Mouse (Mus musculus) hindbrain, embryonic 12.5 days (tissue): ENCODE measurements around the gene Olfr314. TPM values are rescaled to one million over a fixed set of nuclear protein-coding genes. Genes with fewer than 3 reads are reported as not detected.
"Not testable (repeated sequence)": the region's sequence is repeated elsewhere in the genome, so short reads cannot be mapped to it uniquely, and the experiment has no call there.

Experiments
- ATAC-seq: fragments of 200-750 bp; cut with Nextera tagmentation; 2 replicates; pipeline ENCODE4 v1.8.0; 2017; ENCODE audit warnings: moderate TSS enrichment; ENCODE audit not compliant: low FRiP score
- H3K27ac ChIP-seq: fragments of 300-500 bp; sonication (generic); 2 replicates; pipeline ENCODE4 v1.5.1; 2016; ENCODE audit warnings: mild to moderate bottlenecking
- H3K27me3 ChIP-seq: fragments of 300-500 bp; sonication (generic); 2 replicates; pipeline ENCODE4 v1.6.1; 2016; ENCODE audit warnings: mild to moderate bottlenecking
- H3K36me3 ChIP-seq: fragments of 300-500 bp; sonication (generic); 2 replicates; pipeline ENCODE4 v1.6.1; 2016; ENCODE audit warnings: mild to moderate bottlenecking
- H3K4me1 ChIP-seq: fragments of 300-500 bp; sonication (generic); 2 replicates; pipeline ENCODE4 v1.6.1; 2016
- H3K4me2 ChIP-seq: fragments of 300-500 bp; sonication (generic); replicated peaks from 2 replicates; pipeline ENCODE4 v1.6.1; 2016; ENCODE audit warnings: mild to moderate bottlenecking
- H3K4me3 ChIP-seq: fragments of 300-500 bp; sonication (generic); 2 replicates; pipeline ENCODE4 v1.5.1; 2016; ENCODE audit warnings: mild to moderate bottlenecking
- H3K9ac ChIP-seq: fragments of 300-500 bp; sonication (generic); 2 replicates; pipeline ENCODE4 v1.6.1; 2016; ENCODE audit warnings: mild to moderate bottlenecking, moderate library complexity
- H3K9me3 ChIP-seq: fragments of 300-500 bp; sonication (generic); replicated peaks from 2 replicates; pipeline ENCODE4 v1.6.1; 2016; ENCODE audit warnings: mild to moderate bottlenecking
- WGBS: fragments of 180-500 bp; shearing (Covaris S2); methylation state at CpG from one replicate; pipeline ENCODE4 v1.1.7; 2016; 5-methylcytosine and 5-hydroxymethylcytosine counted together
- polyA plus RNA-seq: library from polyadenylated mRNA; unstranded; fragments of >200 nt; fragmentation: Nextera tagmentation; extraction: Ambion mirVana; gene quantifications from 2 replicates; pipeline ENCODE4 v1.2.1, GENCODE M21; 2016

Gene Olfr314
- polyA plus RNA-seq, result not detected in 2 replicates

DNA sequence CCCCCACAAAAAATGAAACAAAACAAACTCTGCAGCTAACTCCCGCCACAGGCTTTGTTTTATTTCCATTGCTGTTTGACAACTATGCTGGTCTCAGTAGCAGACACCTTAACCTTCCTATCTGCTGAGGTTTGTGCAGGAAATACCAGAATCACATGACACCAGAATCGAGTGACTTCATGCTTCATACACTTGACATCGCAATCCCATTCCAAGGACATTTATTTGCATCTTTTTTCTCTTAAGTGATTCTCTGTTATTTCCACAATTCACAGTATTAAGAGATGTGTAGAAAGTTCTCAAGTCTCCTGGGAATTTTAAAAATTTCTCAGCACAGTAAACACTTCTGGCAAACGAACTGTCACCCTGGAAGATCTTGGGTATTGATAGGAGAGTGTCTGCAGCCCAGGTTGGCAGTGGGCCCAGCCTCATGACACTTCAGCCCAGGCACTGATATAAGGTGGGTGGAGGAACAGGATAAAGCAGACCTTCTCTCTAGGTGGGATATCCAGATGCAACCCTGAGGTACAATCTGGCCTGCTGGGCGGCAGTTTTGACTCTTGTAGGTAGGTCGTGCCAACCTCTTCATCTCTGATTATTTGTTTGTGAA is at the start of gene Olfr314:
Olfr314 (plus strand) TSS at position 473 of the 610 bp plus-strand sequence.
- no peaks in the 10 kb centered on the region for H3K36me3 ChIP-seq
- 81% methylated on average over 6 of the region's 6 CpGs for WGBS
- ATAC-seq, result no peak
- H3K9ac ChIP-seq, result no peak within 1 kb of the TSS
- no peaks in the 10 kb centered on the region for H3K4me1 ChIP-seq
- H3K27me3 ChIP-seq, result no peaks in the 10 kb centered on the region
- no peak within 1 kb of the TSS for H3K4me3 ChIP-seq
- no peaks in the 10 kb centered on the region for H3K9me3 ChIP-seq
- H3K4me2 ChIP-seq, result no peak within 1 kb of the TSS
- no peak within 1 kb of the TSS for H3K27ac ChIP-seq

GRCm38 (mm10) chr11:58733372-58733771 is 49.4 kb upstream of the Olfr314 start:
- Histone ChIP-seq H3K4me3 (no peak overlapping the region), H3K27ac (no peak overlapping the region), H3K36me3 (no peaks in the 10 kb centered on the region), H3K27me3 (no peaks in the 10 kb centered on the region), H3K4me2 (no peak overlapping the region), H3K9ac (no peak overlapping the region), H3K9me3 (no peaks in the 10 kb centered on the region), H3K4me1 (no peaks in the 10 kb centered on the region)
- WGBS, result 55% methylated on average over 3 of the region's 3 CpGs
- ATAC-seq, result no peak

DNA sequence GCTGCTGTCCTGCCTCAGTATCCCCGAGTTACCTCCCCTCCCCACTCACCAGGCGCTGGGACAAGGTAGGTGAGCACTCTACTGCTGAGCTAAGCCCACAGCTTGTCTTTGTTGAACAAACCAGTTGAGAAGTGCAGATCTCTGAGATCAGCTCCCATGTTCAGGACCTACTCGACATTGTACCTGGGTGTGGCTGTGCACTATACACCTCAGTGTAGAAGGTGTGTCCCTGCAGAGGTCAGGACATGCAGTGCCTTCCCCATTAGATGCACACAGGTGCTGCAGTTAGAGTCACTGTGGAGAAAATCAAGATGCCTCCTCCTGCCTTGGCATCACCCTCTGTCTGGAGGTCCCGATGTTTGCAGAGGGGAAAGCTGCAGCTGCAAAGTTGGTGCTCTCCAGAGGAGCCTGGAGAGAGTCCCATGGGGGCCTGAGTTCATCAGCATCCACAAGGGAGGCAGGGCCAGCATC is 43.9 kb upstream of the Olfr314 start, which contains the start of gene Olfr317:
Olfr317 (minus strand) TSS at position 421 of the 471 bp plus-strand sequence.
- Histone ChIP-seq H3K27ac (no peak within 1 kb of the TSS), H3K27me3 (no peaks in the 10 kb centered on the region), H3K36me3 (no peaks in the 10 kb centered on the region), H3K9ac (no peak within 1 kb of the TSS), H3K4me3 (no peak within 1 kb of the TSS), H3K4me1 (no peaks in the 10 kb centered on the region), H3K4me2 (no peak within 1 kb of the TSS), H3K9me3 (no peaks in the 10 kb centered on the region)
- WGBS, result 79% methylated on average over 4 of the region's 4 CpGs
- no peak for ATAC-seq

DNA sequence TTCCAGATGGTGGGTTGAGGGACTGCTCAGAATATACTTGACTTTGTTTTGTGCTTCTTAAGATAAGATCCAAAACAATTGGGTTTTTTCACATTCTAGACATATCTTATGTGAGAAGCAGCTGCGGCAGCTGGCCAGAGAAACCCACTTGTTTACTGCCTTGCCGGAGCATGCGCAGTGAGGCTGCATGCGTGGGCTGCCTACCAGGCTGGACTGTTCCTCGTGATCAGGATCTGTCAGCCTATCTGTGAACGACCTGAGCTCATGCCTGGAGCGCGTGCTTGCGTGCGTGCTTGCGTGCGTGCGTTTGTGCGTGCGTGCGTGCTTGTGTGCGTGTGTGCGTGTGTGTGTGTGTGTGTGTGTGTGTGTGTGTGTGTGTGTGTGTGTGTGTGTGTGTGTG is 31.7 kb upstream of the Olfr314 start:
- 83% methylated on average over 18 of the region's 18 CpGs for WGBS
- H3K36me3 ChIP-seq, H3K27me3 ChIP-seq, H3K27ac ChIP-seq, H3K9me3 ChIP-seq, ATAC-seq, H3K4me1 ChIP-seq, H3K9ac ChIP-seq, H3K4me2 ChIP-seq, H3K4me3 ChIP-seq: not testable (repeated sequence)

DNA sequence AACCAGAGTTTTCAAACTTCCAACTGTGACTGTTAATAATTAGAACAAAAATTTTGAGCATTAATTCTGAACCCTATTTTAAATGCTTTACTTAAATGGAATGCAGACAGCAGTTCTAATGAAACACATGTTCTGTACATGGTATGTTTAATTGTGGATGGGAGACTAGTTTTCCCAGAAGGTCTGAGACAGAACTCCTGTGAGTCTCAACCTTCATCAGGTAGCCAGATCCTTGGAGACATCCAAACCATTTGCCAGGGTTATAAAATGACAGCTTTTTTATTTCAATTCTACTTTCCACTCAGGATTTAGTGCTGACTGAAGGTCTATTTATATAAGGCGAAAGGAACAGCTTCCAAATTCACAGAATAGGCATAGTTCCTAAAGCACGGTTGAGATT is 30.3 kb upstream of the Olfr314 start, which contains the start of gene Olfr316:
Olfr316 (plus strand) TSS at position 301 of the 400 bp plus-strand sequence.
- Histone ChIP-seq H3K36me3 (no peaks in the 10 kb centered on the region), H3K9ac (no peak within 1 kb of the TSS), H3K27me3 (no peaks in the 10 kb centered on the region), H3K27ac (no peak within 1 kb of the TSS), H3K4me3 (no peak within 1 kb of the TSS), H3K9me3 (no peaks in the 10 kb centered on the region), H3K4me2 (no peak within 1 kb of the TSS), H3K4me1 (no peaks in the 10 kb centered on the region)
- WGBS, result 88% methylated on average over 2 of the region's 2 CpGs
- no peak for ATAC-seq

GRCm38 (mm10) chr11:58772888-58773287 is 9.9 kb upstream of the Olfr314 start, which contains the start of gene Olfr315:
TSS of gene Olfr315 (plus strand) at chr11:58773188.
- Histone ChIP-seq H3K9ac (no peak within 1 kb of the TSS), H3K4me1 (no peaks in the 10 kb centered on the region), H3K4me2 (no peak within 1 kb of the TSS), H3K27ac (no peak within 1 kb of the TSS), H3K9me3 (no peaks in the 10 kb centered on the region), H3K36me3 (no peaks in the 10 kb centered on the region), H3K27me3 (0 out of 2 replicates have a peak, but pooled peaks cover 2% of the 10 kb centered on the region), H3K4me3 (no peak within 1 kb of the TSS)
- ATAC-seq, result no peak

- ATAC-seq, result no peak
- H3K36me3 ChIP-seq, result no peaks in the 10 kb centered on the region
- no peaks in the 10 kb centered on the region for H3K9me3 ChIP-seq
- no peak overlapping the region for H3K27ac ChIP-seq
- 81% methylated on average over 2 of the region's 2 CpGs for WGBS
- peaks cover under 1% of the 10 kb centered on the region; the same call in 1 of the 2 replicates for H3K4me1 ChIP-seq
- H3K4me2 ChIP-seq, result no peak overlapping the region
- H3K9ac ChIP-seq, result no peak overlapping the region
- no peaks in the 10 kb centered on the region for H3K27me3 ChIP-seq
- H3K4me3 ChIP-seq, result no peak overlapping the region
These were observed 1.4 kb downstream of the Olfr314 start for GRCm38 (mm10) chr11:58784182-58784581.

DNA sequence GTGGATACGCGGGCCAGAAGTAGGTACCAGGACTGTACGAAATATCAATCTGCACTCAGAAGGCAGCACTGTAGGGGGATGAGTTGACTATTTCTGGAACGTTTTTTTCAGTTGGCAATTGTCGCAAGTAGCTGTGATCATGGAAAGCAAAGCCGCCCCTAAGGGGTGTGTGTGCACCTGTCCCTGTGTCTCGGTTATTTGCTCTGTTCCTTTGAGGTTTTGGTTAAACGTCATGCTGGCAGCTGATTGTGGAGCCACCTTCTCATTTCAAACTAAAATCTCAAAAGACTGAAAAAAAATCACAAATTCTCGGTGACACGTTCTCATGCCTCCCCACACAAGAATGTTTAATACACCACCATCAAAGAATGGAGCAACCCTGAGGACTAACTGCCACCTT is 4.9 kb downstream of the Olfr314 start:
- H3K27me3 ChIP-seq, result no peaks in the 10 kb centered on the region
- H3K9ac ChIP-seq, result no peak overlapping the region
- 91% methylated on average over 10 of the region's 10 CpGs for WGBS
- no peak overlapping the region for H3K4me3 ChIP-seq
- H3K4me1 ChIP-seq, result peaks cover 5% of the 10 kb centered on the region; the same call in 1 of the 2 replicates
- ATAC-seq, result no peak
- H3K36me3 ChIP-seq, result no peaks in the 10 kb centered on the region
- no peak overlapping the region for H3K4me2 ChIP-seq
- H3K27ac ChIP-seq, result no peak overlapping the region
- H3K9me3 ChIP-seq, result no peaks in the 10 kb centered on the region

GRCm38 (mm10) chr11:58788346-58788745 is 5.6 kb downstream of the Olfr314 start:
- no peak for ATAC-seq
- Histone ChIP-seq H3K27me3 (no peaks in the 10 kb centered on the region), H3K4me2 (no peak overlapping the region), H3K4me1 (peaks cover 5% of the 10 kb centered on the region; the same call in 1 of the 2 replicates), H3K4me3 (no peak overlapping the region), H3K36me3 (no peaks in the 10 kb centered on the region), H3K27ac (no peak overlapping the region), H3K9me3 (no peaks in the 10 kb centered on the region), H3K9ac (no peak overlapping the region)
- WGBS, result 75% methylated on average over 8 of the region's 8 CpGs

DNA sequence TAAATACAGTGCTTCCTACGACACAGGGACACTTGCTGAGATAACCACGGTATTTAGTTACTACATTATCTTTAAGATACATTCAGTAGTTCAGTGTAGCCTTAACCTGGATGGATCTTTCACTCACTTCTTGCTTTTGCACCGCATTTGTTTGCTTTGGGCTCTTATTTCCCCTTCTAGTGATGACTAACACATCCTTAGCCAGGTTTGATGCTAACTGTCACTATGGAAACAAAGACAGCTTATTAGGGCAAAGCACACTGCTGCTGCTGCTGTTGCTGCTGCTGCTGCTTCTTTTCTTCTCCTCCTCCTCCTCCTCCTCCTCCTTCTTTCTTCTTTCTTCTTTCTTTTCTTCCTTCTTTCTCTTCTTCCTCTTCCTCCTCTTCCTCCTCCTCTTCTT is 6.8 kb downstream of the Olfr314 start:
- Histone ChIP-seq H3K36me3 (no peaks in the 10 kb centered on the region), H3K4me1 (peaks cover 5% of the 10 kb centered on the region; the same call in 1 of the 2 replicates), H3K9me3 (no peaks in the 10 kb centered on the region), H3K9ac (0 out of 2 replicates have a peak overlapping the region, but pooled peaks have one; percentile 19), H3K27ac (no peak overlapping the region), H3K27me3 (no peaks in the 10 kb centered on the region), H3K4me2 (no peak overlapping the region), H3K4me3 (no peak overlapping the region)
- 32% methylated on average over 3 of the region's 3 CpGs for WGBS
- no peak for ATAC-seq

GRCm38 (mm10) chr11:58790053-58790452 is 7.3 kb downstream of the Olfr314 start:
- Histone ChIP-seq H3K9me3 (no peaks in the 10 kb centered on the region), H3K4me2 (no peak overlapping the region), H3K4me3 (no peak overlapping the region), H3K27me3 (no peaks in the 10 kb centered on the region), H3K9ac (no peak overlapping the region), H3K36me3 (no peaks in the 10 kb centered on the region), H3K4me1 (peaks cover 5% of the 10 kb centered on the region; the same call in 1 of the 2 replicates), H3K27ac (no peak overlapping the region)
- ATAC-seq, result no peak
- WGBS, result 59% methylated on average over 2 of the region's 2 CpGs

DNA sequence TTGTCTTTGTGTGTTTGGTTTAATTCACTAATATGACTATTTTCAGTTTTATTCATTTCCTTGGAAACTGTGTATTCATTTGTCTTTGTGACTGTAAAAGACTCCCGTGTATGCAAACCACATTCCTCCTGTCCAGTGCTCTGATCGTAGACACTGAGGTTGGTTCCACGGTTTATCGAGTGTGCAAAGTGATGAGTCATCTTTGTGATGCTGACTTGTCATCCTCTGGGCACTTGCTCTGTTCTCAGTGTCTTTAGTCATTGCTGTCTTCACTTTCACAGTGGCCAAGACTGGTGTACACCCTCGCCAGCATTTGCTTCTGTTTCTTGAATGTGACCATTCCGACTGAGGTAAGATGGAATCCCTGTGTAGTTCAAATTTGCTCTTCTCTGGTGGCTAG is 7.9 kb downstream of the Olfr314 start:
- H3K27ac ChIP-seq, result no peak overlapping the region
- no peaks in the 10 kb centered on the region for H3K27me3 ChIP-seq
- peaks cover 5% of the 10 kb centered on the region; the same call in 1 of the 2 replicates for H3K4me1 ChIP-seq
- no peaks in the 10 kb centered on the region for H3K9me3 ChIP-seq
- no peak for ATAC-seq
- no peak overlapping the region for H3K4me3 ChIP-seq
- no peak overlapping the region for H3K9ac ChIP-seq
- H3K36me3 ChIP-seq, result no peaks in the 10 kb centered on the region
- 83% methylated on average over 6 of the region's 6 CpGs for WGBS
- H3K4me2 ChIP-seq, result no peak overlapping the region

- Histone ChIP-seq H3K4me1 (no peaks in the 10 kb centered on the region), H3K9me3 (no peaks in the 10 kb centered on the region), H3K27ac (no peak overlapping the region), H3K27me3 (no peaks in the 10 kb centered on the region), H3K9ac (no peak overlapping the region), H3K36me3 (no peaks in the 10 kb centered on the region), H3K4me2 (no peak overlapping the region), H3K4me3 (no peak overlapping the region)
- WGBS, result 95% methylated on average over 2 of the region's 2 CpGs
- ATAC-seq, result no peak
These were observed 13.1 kb downstream of the Olfr314 start for GRCm38 (mm10) chr11:58795856-58796255.
